Mouse (Mus musculus) CD4-positive naive resting alpha-beta T cell, adult 57 days (primary cell): Measurements from ENCODE around the gene Actl10. TPM values are rescaled to one million over a fixed set of nuclear protein-coding genes. Genes with fewer than 3 reads are reported as not detected.

Source experiments
- total RNA-seq: library from RNA; stranded (reverse); gene quantifications from one replicate; pipeline ENCODE4 v1.2.4, GENCODE M21; 2023

Gene Actl10
- total RNA-seq: 1.2 TPM

GRCm38 (mm10) chr2:154551476-154551875, at the start of gene Actl10:
Actl10 (plus strand) TSS chr2:154551776.

DNA sequence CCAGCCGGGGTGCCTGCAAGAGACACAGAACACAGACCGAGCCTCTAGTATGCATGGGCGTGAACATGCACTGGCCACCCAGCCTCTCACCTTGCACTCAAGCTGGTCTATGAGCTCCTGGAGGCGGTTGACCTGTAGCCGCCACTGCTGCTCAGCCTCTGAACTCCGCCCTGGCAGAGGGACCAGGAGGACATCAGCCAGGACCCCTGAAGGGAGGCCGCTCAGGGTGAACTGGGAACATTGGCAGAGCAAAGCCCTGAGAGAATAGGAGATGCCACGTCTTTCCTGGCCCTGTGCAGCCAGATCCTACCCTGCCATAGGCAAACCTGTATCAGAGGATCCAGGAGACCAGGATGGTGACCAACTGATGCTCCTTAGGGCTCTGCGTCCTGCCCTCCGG, 4.9 kb upstream of the Actl10 start, which contains the start of gene 1700003F12Rik:
TSS of gene 1700003F12Rik (plus strand) at position 375 of the 400 bp plus-strand sequence.

GRCm38 (mm10) chr2:154558264-154559039, 6.9 kb downstream of the Actl10 start, which contains the start of gene Necab3:
Necab3 (minus strand) TSS chr2:154558890.

DNA sequence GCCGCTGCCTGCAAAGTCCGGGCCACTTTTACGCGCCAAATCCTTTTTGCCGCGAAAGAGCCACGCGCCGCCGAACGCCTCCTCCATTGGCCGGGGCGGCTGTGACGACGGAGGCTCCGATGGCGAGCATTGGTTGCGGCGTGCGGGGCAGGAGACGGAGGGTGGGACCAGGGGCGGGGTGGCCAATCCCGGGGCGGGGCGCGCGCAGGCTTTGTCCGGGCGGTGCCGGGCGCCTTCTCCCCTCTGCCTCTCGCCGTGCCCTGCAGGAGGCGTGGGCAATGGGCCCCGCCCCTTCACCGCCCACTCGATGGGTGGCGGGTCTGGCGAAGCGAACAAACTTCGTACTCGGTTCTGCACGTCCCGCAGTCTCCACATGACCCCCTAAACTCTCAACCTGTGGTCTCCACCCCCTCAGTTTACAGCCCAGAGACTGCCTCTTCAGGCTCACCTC, 18.3 kb downstream of the Actl10 start, which contains the start of gene E2f1:
TSS of gene E2f1 (minus strand) at position 57 of the 451 bp plus-strand sequence.

Other genes with a start within 250 kb of the Actl10 start
- not detected for gene Bpifb9b, start 244.5 kb upstream of the Actl10 start, total RNA-seq
- gene Cdk5rap1, start 178.8 kb upstream of the Actl10 start, total RNA-seq: 15.8 TPM
- 0.68 TPM for gene Snta1, start 143.7 kb upstream of the Actl10 start, total RNA-seq
- 36.3 TPM for gene Cbfa2t2, start 115.3 kb upstream of the Actl10 start, total RNA-seq
- gene 1700003F12Rik, start 4.7 kb upstream of the Actl10 start, total RNA-seq: 0.89 TPM
- gene Necab3, start 7.1 kb downstream of the Actl10 start, total RNA-seq: 0.95 TPM
- 1.5 TPM for gene E2f1, start 18.1 kb downstream of the Actl10 start, total RNA-seq
- gene Pxmp4, start 51.9 kb downstream of the Actl10 start, total RNA-seq: 9.5 TPM
- gene Zfp341, start 61.5 kb downstream of the Actl10 start, total RNA-seq: 6.6 TPM
- not detected for gene 4930519P11Rik, start 61.7 kb downstream of the Actl10 start, total RNA-seq
- gene Chmp4b, start 99.9 kb downstream of the Actl10 start, total RNA-seq: 169 TPM
- not detected for gene Gm14214, start 218.3 kb downstream of the Actl10 start, total RNA-seq
- 245 TPM for gene Raly, start 239.3 kb downstream of the Actl10 start, total RNA-seq
- gene a, start 239.6 kb downstream of the Actl10 start, total RNA-seq: not detected